In the genomic region with DNA sequence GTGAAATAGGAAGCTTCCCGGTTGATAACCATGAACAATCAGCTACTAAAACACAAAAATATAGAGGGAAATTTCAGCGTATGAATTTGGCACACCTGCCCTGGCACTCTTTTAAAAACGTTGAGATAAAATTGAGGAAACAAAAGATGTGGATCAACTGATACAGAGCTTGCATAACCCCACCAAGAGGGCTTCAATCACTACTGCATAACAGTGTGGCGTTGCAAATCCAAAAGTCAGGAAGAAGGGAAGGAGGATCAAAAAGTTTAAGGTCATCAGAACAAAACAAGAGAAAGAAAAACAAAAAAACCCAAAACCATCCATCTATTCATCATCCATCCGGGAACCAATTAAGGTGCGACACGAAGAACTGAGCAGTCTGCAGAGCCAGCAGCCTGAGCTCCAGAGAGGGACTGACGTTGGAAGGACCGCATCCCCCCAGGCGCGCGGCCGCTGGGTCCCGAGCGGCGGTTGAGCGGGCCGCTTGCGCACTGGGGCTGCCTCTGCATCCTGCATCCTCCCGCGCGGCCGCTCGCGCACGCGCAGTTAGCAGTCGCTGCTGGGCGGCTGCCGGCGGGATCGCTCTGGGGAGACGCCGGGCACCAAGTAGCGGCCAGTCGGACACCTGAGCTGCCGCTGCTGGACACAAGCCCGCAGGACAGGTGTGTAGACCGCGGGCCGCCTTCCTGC, we compare ENCODE assay signal across 8 mouse cellular contexts. TPM values are rescaled to one million over a fixed set of nuclear protein-coding genes. Genes with fewer than 3 reads are reported as not detected.
DNase-seq lines count a peak whose midpoint lies in the region; ATAC-seq and TF ChIP-seq lines count a peak whose summit lies in the region.

A gene (plus strand): TSS at position 552 of the 690 bp plus-strand sequence.

- H3K27ac ChIP-seq in embryonic facial prominence, embryonic 12.5 days = no peak within 1 kb of the TSS
- H3K27ac ChIP-seq in layer of hippocampus, adult 2 months = peak within 1 kb of the TSS; percentile 82
- no peak within 1 kb of the TSS for H3K27ac ChIP-seq in liver, postnatal 0 days (ENCODE audit: low read depth)

- intact Hi-C loops in heart, postnatal 14 days (cut with DNase I) = no loop called here

- H3K4me2 ChIP-seq in embryonic facial prominence, embryonic 12.5 days (replicated peaks) = peak within 1 kb of the TSS; percentile 77
- H3K4me2 ChIP-seq in liver, postnatal 0 days (ENCODE audit: low read depth, low read length) = peak within 1 kb of the TSS; percentile 54

- peaks cover 38% of the 10 kb centered on the region for H3K4me1 ChIP-seq in E14TG2a.4 (replicated peaks; ENCODE audit: low read depth, low read length)
- H3K4me1 ChIP-seq in embryonic facial prominence, embryonic 12.5 days = peaks cover 3% of the 10 kb centered on the region; the same call in 1 of the 2 replicates
- H3K4me1 ChIP-seq in liver, postnatal 0 days (ENCODE audit: insufficient read depth) = peaks cover 6% of the 10 kb centered on the region; the same call in 1 of the 2 replicates

- peak; percentile 67 for DNase-seq in adrenal gland, postnatal 25 days
- peak; percentile 60 to 61 for DNase-seq in heart, postnatal 14 days
- DNase-seq in layer of hippocampus, adult 2 months (ENCODE audit: low spot score in 2 of 2) = peak; percentile 61 to 78
- peak; percentile 52 for DNase-seq in liver, postnatal 0 days
- peak; percentile 5 for DNase-seq in ovary, postnatal 14 days (ENCODE audit: low spot score)
- DNase-seq in yolk sac, embryonic 10.5 days (ENCODE audit: low spot score) = peak; percentile 45

- WGBS in embryonic facial prominence, embryonic 12.5 days = 5% methylated on average over 41 of the region's 41 CpGs
- 5% methylated on average over 41 of the region's 41 CpGs for WGBS in liver, postnatal 0 days (ENCODE audit: insufficient replicate concordance)

- TF ChIP-seq EP300 in liver, postnatal 0 days (IDR thresholded peaks at IDR 0.05; ENCODE audit: low read depth) = no peak

- H3K4me3 ChIP-seq in E14TG2a.4 (replicated peaks; ENCODE audit: low read length) = peak within 1 kb of the TSS; percentile 90
- H3K4me3 ChIP-seq in embryonic facial prominence, embryonic 12.5 days = peak within 1 kb of the TSS; percentile 51
- peak within 1 kb of the TSS; percentile 75 for H3K4me3 ChIP-seq in layer of hippocampus, adult 2 months
- H3K4me3 ChIP-seq in liver, postnatal 0 days (ENCODE audit: low read depth, low read length) = peak within 1 kb of the TSS; percentile 33

- no peaks in the 10 kb centered on the region for H3K9me3 ChIP-seq in E14TG2a.4 (ENCODE audit: low read length)
- H3K9me3 ChIP-seq in embryonic facial prominence, embryonic 12.5 days = no peaks in the 10 kb centered on the region
- no peaks in the 10 kb centered on the region for H3K9me3 ChIP-seq in liver, postnatal 0 days (ENCODE audit: low read length)

- 0 out of 2 replicates have a peak, but pooled peaks cover 6% of the 10 kb centered on the region for H3K27me3 ChIP-seq in E14TG2a.4 (ENCODE audit: insufficient read depth, low read length)
- H3K27me3 ChIP-seq in embryonic facial prominence, embryonic 12.5 days = peaks cover 21% of the 10 kb centered on the region
- peaks cover 21% of the 10 kb centered on the region for H3K27me3 ChIP-seq in liver, postnatal 0 days (ENCODE audit: insufficient read depth, low read length)

- no peak for TF ChIP-seq CTCF in E14TG2a.4 (conservative IDR thresholded peaks at IDR 0.05; ENCODE audit: low read length)
- TF ChIP-seq CTCF in layer of hippocampus, adult 2 months (conservative IDR thresholded peaks at IDR 0.05) = no peak
- no peak for TF ChIP-seq CTCF in liver, postnatal 0 days (IDR thresholded peaks at IDR 0.05; ENCODE audit: low read depth)

- ATAC-seq in embryonic facial prominence, embryonic 12.5 days (ENCODE audit: insufficient number of reproducible peaks, insufficient read depth, low FRiP score, low TSS enrichment) = peak; percentile 85
- no peak for ATAC-seq in liver, postnatal 0 days

- no peaks in the 10 kb centered on the region for H3K36me3 ChIP-seq in E14TG2a.4 (ENCODE audit: insufficient read depth, low read length)
- no peaks in the 10 kb centered on the region for H3K36me3 ChIP-seq in embryonic facial prominence, embryonic 12.5 days
- H3K36me3 ChIP-seq in liver, postnatal 0 days (replicated peaks; ENCODE audit: insufficient read depth, low read length) = no peaks in the 10 kb centered on the region

- peak within 1 kb of the TSS; percentile 54 for H3K9ac ChIP-seq in embryonic facial prominence, embryonic 12.5 days
- no peak within 1 kb of the TSS for H3K9ac ChIP-seq in liver, postnatal 0 days (replicated peaks)

RNA-seq across cellular contexts. Expression of the gene that starts here (rescaled TPM):
- 0.18 TPM in 1 of 2 replicates, not detected in the other for total RNA-seq in adrenal gland, postnatal 25 days (2021)
- 3.5 and 4.2 TPM in 2 replicates for polyA plus RNA-seq in embryonic facial prominence, embryonic 12.5 days (2016; fragmentation: Nextera tagmentation; extraction: Ambion mirVana)
- total RNA-seq in heart, postnatal 14 days (2021) = not detected
- total RNA-seq in layer of hippocampus, adult 2 months (2021) = 1 to 10 TPM; 7.8 to 8.3 TPM
- 0.12 and 0.21 TPM in 2 replicates for polyA plus RNA-seq in liver, postnatal 0 days (2015; fragmentation: Nextera tagmentation; extraction: Ambion mirVana)

Comparison
In these comparisons a context has a peak if more than half of its experiments do, and no peak if none do; other contexts are left out.
1. Peak in DNase-seq in adrenal gland, postnatal 25 days; RNA of the gene not detected or under 1 TPM.
2. Peak in DNase-seq in heart, postnatal 14 days; RNA of the gene not detected or under 1 TPM.
3. Peak in DNase-seq, H3K4me3 ChIP-seq and H3K4me2 ChIP-seq in liver, postnatal 0 days; RNA of the gene not detected or under 1 TPM.
4. H3K4me3 ChIP-seq: peak in every context shown above with its lines; median percentile 90 in E14TG2a.4; 75 in layer of hippocampus, adult 2 months; 51 in embryonic facial prominence, embryonic 12.5 days; 33 in liver, postnatal 0 days.
5. DNase-seq: peak in every context shown above with its lines; median percentile 70 in layer of hippocampus, adult 2 months; 67 in adrenal gland, postnatal 25 days; 60 in heart, postnatal 14 days; 52 in liver, postnatal 0 days; 45 in yolk sac, embryonic 10.5 days; 5 in ovary, postnatal 14 days.